Mouse (Mus musculus) CH12.LX (cell line): ENCODE results near the gene Rnf126. TPM values are rescaled to one million over a fixed set of nuclear protein-coding genes. Genes with fewer than 3 reads are reported as not detected.

Experiments used
- DNase-seq: peaks from one replicate; pipeline ENCODE4 v3.0.0-alpha.2; 2013; ENCODE audit errors: extremely low read depth
- H3K27ac ChIP-seq: 2 replicates; pipeline ENCODE4 v1.5.1; 2012; ENCODE audit warnings: low read depth, mild to moderate bottlenecking, control low read depth, moderate library complexity; ENCODE audit not compliant: insufficient read depth
- H3K27me3 ChIP-seq: replicated peaks from 2 replicates; pipeline ENCODE3; 2012; ENCODE audit warnings: inconsistent platforms
- H3K36me3 ChIP-seq, 2 experiments: replicated peaks in 1 of 2; 2 replicates each; pipeline versions ENCODE3 to v1.6.1; 2012; ENCODE audit warnings: inconsistent platforms in 1 of 2, low read length in 1 of 2, mild to moderate bottlenecking in 1 of 2, mixed read lengths in 1 of 2, moderate library complexity in 1 of 2; ENCODE audit not compliant: control insufficient read depth in 1 of 2, insufficient read depth in 1 of 2
- H3K4me1 ChIP-seq, 2 experiments: 2 replicates each; pipeline ENCODE4 v1.6.1; 2012; ENCODE audit warnings: inconsistent platforms in 1 of 2, moderate library complexity in 1 of 2; ENCODE audit not compliant: insufficient read depth in 2 of 2, control insufficient read depth in 1 of 2
- H3K4me2 ChIP-seq: 2 replicates; pipeline ENCODE4 v1.6.1; 2012; ENCODE audit warnings: low read depth, mild to moderate bottlenecking, control low read depth; ENCODE audit not compliant: poor library complexity, insufficient read depth, severe bottlenecking
- H3K4me3 ChIP-seq, 3 experiments: fragments of 150-350 bp in 1 of 3; sonication (generic) in 1 of 3; replicated peaks in 1 of 3; 2 replicates each; pipeline versions ENCODE3 to v1.5.1; 2011 to 2012; ENCODE audit warnings: low read depth in 2 of 3, low read length in 2 of 3, mild to moderate bottlenecking in 2 of 3, moderate library complexity in 2 of 3, control low read depth in 1 of 3, improper control_type of control experiment in 1 of 3, inconsistent platforms in 1 of 3, mixed read lengths in 1 of 3; ENCODE audit not compliant: poor library complexity in 1 of 3
- H3K79me2 ChIP-seq: replicated peaks from 2 replicates; pipeline ENCODE4 v1.6.1; 2012; ENCODE audit warnings: mild to moderate bottlenecking, moderate library complexity; ENCODE audit not compliant: control insufficient read depth, poor library complexity, insufficient read depth, severe bottlenecking; ENCODE audit errors: extremely low read depth
- H3K9ac ChIP-seq: 2 replicates; pipeline ENCODE4 v1.6.1; 2012; ENCODE audit warnings: low read depth, mild to moderate bottlenecking, control low read depth, moderate library complexity; ENCODE audit not compliant: insufficient read depth
- H3K9me3 ChIP-seq: replicated peaks from 2 replicates; pipeline ENCODE3; 2012; ENCODE audit warnings: low read length, inconsistent platforms, mixed read lengths
- BHLHE40 ChIP-seq: IDR thresholded peaks from 2 replicates; pipeline ENCODE4 v1.6.1; 2011; ENCODE audit warnings: mild to moderate bottlenecking, low read depth, low read length, improper control_type of control experiment
- CTCF ChIP-seq, 2 experiments: IDR thresholded peaks in 1 of 2; conservative IDR thresholded peaks in 1 of 2; 2 replicates each; pipeline ENCODE4 v1.5.1; 2011 to 2012; ENCODE audit warnings: low read depth in 2 of 2, low read length in 2 of 2, improper control_type of control experiment in 1 of 2, inconsistent platforms in 1 of 2, mild to moderate bottlenecking in 1 of 2, moderate library complexity in 1 of 2
- E2F4 ChIP-seq: IDR thresholded peaks from 2 replicates; pipeline ENCODE4 v1.6.1; 2011; ENCODE audit warnings: low read depth, low read length, improper control_type of control experiment; ENCODE audit not compliant: insufficient replicate concordance
- EP300 ChIP-seq: IDR thresholded peaks from 2 replicates; pipeline ENCODE4 v1.6.1; 2011; ENCODE audit warnings: low read length, improper control_type of control experiment
- GABPA ChIP-seq: IDR thresholded peaks from 2 replicates; pipeline ENCODE4 v1.6.1; 2012; ENCODE audit warnings: low read depth, low read length, improper control_type of control experiment, inconsistent platforms; ENCODE audit not compliant: insufficient replicate concordance
- HCFC1 ChIP-seq: IDR thresholded peaks from 2 replicates; pipeline ENCODE4 v1.6.1; 2012; ENCODE audit warnings: low read depth, mild to moderate bottlenecking, inconsistent platforms, low read length, improper control_type of control experiment
- IRF4 ChIP-seq: IDR thresholded peaks from 2 replicates; pipeline ENCODE4 v1.6.1; 2014; ENCODE audit warnings: low read depth, mild to moderate bottlenecking, inconsistent platforms, low read length, improper control_type of control experiment
- KAT2A ChIP-seq: IDR thresholded peaks from 2 replicates; pipeline ENCODE4 v1.6.1; 2012; ENCODE audit warnings: low read length, improper control_type of control experiment, inconsistent platforms; ENCODE audit not compliant: insufficient replicate concordance
- MAFK ChIP-seq: IDR thresholded peaks from 2 replicates; pipeline ENCODE4 v1.6.1; 2011; ENCODE audit warnings: low read length, improper control_type of control experiment; ENCODE audit not compliant: insufficient replicate concordance
- MAX ChIP-seq: IDR thresholded peaks from 2 replicates; pipeline ENCODE4 v1.6.1; 2011; ENCODE audit warnings: low read length, improper control_type of control experiment
- MAZ ChIP-seq: IDR thresholded peaks from 2 replicates; pipeline ENCODE4 v1.6.1; 2012; ENCODE audit warnings: low read depth, mild to moderate bottlenecking, inconsistent platforms, low read length, improper control_type of control experiment, moderate library complexity
- MXI1 ChIP-seq: IDR thresholded peaks from 2 replicates; pipeline ENCODE4 v1.6.1; 2011; ENCODE audit warnings: mild to moderate bottlenecking, low read depth, low read length, improper control_type of control experiment
- NELFE ChIP-seq: IDR thresholded peaks from 2 replicates; pipeline ENCODE4 v1.6.1; 2011; ENCODE audit warnings: low read depth, low read length, improper control_type of control experiment
- NRF1 ChIP-seq: IDR thresholded peaks from 2 replicates; pipeline ENCODE4 v1.6.1; 2014; ENCODE audit warnings: low read depth, mild to moderate bottlenecking, inconsistent platforms, low read length, improper control_type of control experiment, moderate library complexity
- POLR2A ChIP-seq: IDR thresholded peaks from 2 replicates; pipeline ENCODE4 v1.6.1; 2011; ENCODE audit warnings: low read depth, mild to moderate bottlenecking, improper control_type of control experiment, low read length
- POLR2AphosphoS2 ChIP-seq: IDR thresholded peaks from 2 replicates; pipeline ENCODE4 v1.6.1; 2011; ENCODE audit warnings: low read depth, low read length, improper control_type of control experiment
- RAD21 ChIP-seq: IDR thresholded peaks from 2 replicates; pipeline ENCODE4 v1.6.1; 2011; ENCODE audit warnings: low read depth, mild to moderate bottlenecking, low read length, improper control_type of control experiment, moderate library complexity
- SMC3 ChIP-seq: IDR thresholded peaks from 2 replicates; pipeline ENCODE4 v1.6.1; 2011; ENCODE audit warnings: low read depth, low read length, improper control_type of control experiment
- TCF12 ChIP-seq: IDR thresholded peaks from 2 replicates; pipeline ENCODE4 v1.6.1; 2014; ENCODE audit warnings: low read depth, mild to moderate bottlenecking, inconsistent platforms, low read length, improper control_type of control experiment
- UBTF ChIP-seq: IDR thresholded peaks from 2 replicates; pipeline ENCODE4 v1.6.1; 2012; ENCODE audit warnings: low read depth, mild to moderate bottlenecking, inconsistent platforms, low read length, improper control_type of control experiment, moderate library complexity
- ZC3H11A ChIP-seq: IDR thresholded peaks from 2 replicates; pipeline ENCODE4 v1.6.1; 2012; ENCODE audit warnings: low read depth, mild to moderate bottlenecking, inconsistent platforms, low read length, improper control_type of control experiment
- ZKSCAN1 ChIP-seq: IDR thresholded peaks from 2 replicates; pipeline ENCODE4 v1.6.1; 2012; ENCODE audit warnings: low read depth, inconsistent platforms, low read length, improper control_type of control experiment, borderline replicate concordance
- dilution Hi-C: fragments of 300-500 bp; cut with MboI; formaldehyde crosslinking; loops from 2 replicates; pipeline ENCODE4 v1.14.3; 2020; ENCODE audit warnings: low sequenced_read_pairs; ENCODE audit not compliant: extremely low pct_unique_long_range_greater_than_20kb, extremely low pct_ligation_motif_present
- in situ Hi-C: fragments of 300-500 bp; cut with MboI; formaldehyde crosslinking; loops from 3 replicates; pipeline ENCODE4 v1.14.3; 2019; ENCODE audit warnings: low sequenced_read_pairs, low pct_ligation_motif_present, low pct_unique_long_range_greater_than_20kb, mixed read lengths
- polyA plus RNA-seq: library from polyadenylated mRNA; unstranded; fragments of >175 nt; gene quantifications from 2 replicates; pipeline ENCODE4 v1.2.1, GENCODE M21; 2012; ENCODE audit warnings: low read depth; ENCODE audit not compliant: insufficient read length
- total RNA-seq, 2 experiments: library from RNA; depleted of rRNA; stranded (reverse); fragments of 300-350 nt in 1 of 2; fragments of >200 nt in 1 of 2; gene quantifications; 2 replicates each; pipeline ENCODE4 v1.2.3; 2012 to 2014

The Rnf126 gene
- total and polyA plus RNA-seq, 3 experiments: 32.4 to 112 (median 67.9) TPM

DNA sequence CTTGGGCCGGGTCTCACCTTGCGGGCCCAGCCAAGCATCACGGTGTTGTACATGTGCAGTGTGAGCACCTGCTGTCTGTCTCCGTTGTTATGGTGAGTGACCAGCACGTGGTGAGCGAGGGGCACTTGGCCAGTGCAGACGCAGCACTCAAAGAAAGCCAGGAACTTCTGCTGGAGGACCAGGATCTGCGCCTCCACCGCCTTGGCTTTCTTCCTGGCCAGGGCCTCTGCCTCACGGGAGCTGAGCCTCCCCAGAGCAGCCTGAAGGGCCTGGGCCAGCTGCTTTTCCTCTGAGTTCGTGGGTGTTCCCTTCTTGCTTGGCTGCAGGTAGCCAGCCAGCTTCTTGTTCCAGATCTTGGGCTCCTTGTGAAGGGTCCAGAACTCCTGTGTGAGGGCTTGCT, 23.6 kb downstream of the Rnf126 start:
- Histone ChIP-seq H3K27ac (no peak overlapping the region), H3K36me3 (peaks cover 62 to 70% of the 10 kb centered on the region in 2 experiments), H3K9ac (no peak overlapping the region), H3K27me3 (no peaks in the 10 kb centered on the region), H3K79me2 (peaks cover 8% of the 10 kb centered on the region), H3K4me1 (peaks cover 8 to 22% of the 10 kb centered on the region in 2 experiments), H3K9me3 (peaks cover 3% of the 10 kb centered on the region), H3K4me3 (no peak overlapping the region), H3K4me2 (no peak overlapping the region)
- in situ Hi-C loops: no loop called here
- dilution Hi-C loops: no loop called here
- TF ChIP-seq MAZ (no peak), MXI1 (no peak), KAT2A (no peak), SMC3 (no peak), POLR2AphosphoS2 (no peak), HCFC1 (no peak), MAX (no peak), ZC3H11A (no peak)
- DNase-seq: no peak

DNA sequence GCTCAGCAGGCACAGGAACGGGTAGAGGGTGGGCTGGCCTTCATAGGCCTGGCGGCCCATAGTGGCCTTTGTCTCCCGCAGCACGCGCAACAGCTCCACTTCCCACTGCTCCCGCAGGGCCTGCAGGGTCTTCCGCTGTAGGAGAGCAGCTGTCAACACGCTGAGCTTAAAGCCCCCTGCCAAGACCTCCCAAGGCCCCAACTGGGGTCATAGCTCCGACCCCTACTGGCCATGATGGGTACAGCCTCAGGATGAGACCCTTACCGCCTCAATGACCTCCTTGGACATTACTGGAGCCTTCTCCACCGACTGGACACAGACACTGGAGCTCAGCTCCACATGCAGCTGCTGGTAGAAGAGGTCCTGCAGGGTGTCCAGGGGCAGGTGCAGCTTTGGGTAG, 25.9 kb downstream of the Rnf126 start:
- Histone ChIP-seq H3K4me2 (no peak overlapping the region), H3K4me1 (peaks cover 3 to 9% of the 10 kb centered on the region in 2 experiments), H3K27me3 (no peaks in the 10 kb centered on the region), H3K4me3 (no peak overlapping the region), H3K27ac (no peak overlapping the region), H3K9ac (no peak overlapping the region), H3K36me3 (peaks cover 85 to 93% of the 10 kb centered on the region in 2 experiments), H3K79me2 (peaks cover 6% of the 10 kb centered on the region), H3K9me3 (peaks cover 19% of the 10 kb centered on the region)
- TF ChIP-seq ZKSCAN1: no peak
- TF ChIP-seq RAD21: no peak
- TF ChIP-seq CTCF (conservative IDR thresholded peaks at IDR 0.05 in 1 of 2, IDR thresholded peaks at IDR 0.05 in 1 of 2; ENCODE audit: low read depth in 2 of 2, low read length in 2 of 2): no peak
- TF ChIP-seq ZC3H11A: no peak
- TF ChIP-seq IRF4: no peak
- TF ChIP-seq UBTF: no peak
- no peak for TF ChIP-seq BHLHE40
- no peak for TF ChIP-seq MAZ
- no peak for TF ChIP-seq EP300
- DNase-seq: no peak
- in situ Hi-C loops (no loop called here), dilution Hi-C loops (no loop called here)

DNA sequence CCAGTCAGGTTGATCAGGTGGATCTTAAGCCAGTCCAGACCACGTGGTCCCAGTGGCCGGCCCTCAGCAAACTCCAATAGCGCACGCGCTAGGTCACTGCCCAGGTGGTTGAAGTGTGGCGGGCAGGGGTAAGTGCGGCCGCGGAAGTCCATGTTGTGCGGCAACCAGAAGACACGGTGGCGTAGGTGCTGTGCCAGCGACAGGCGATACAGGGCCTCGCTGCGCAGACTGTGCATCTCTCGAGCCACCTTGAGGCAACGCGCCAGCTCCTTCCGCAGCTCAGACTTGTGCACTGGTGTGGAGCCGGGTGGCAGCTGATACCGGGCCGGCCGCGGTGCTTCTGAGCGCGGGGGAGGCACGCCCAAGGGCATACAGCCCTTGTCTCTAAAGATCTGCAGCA, 27.5 kb downstream of the Rnf126 start:
- peaks cover 30% of the 10 kb centered on the region for H3K9me3 ChIP-seq
- DNase-seq: no peak
- in situ Hi-C loops: no loop called here
- no peaks in the 10 kb centered on the region for H3K4me1 ChIP-seq
- H3K27ac ChIP-seq: no peak overlapping the region
- H3K4me2 ChIP-seq: no peak overlapping the region
- dilution Hi-C loops: no loop called here
- H3K9ac ChIP-seq: no peak overlapping the region
- no peaks in the 10 kb centered on the region for H3K27me3 ChIP-seq
- H3K4me3 ChIP-seq: no peak overlapping the region
- no peaks in the 10 kb centered on the region for H3K79me2 ChIP-seq
- TF ChIP-seq E2F4: no peak
- no peak for TF ChIP-seq MAFK
- no peak for TF ChIP-seq RAD21
- TF ChIP-seq NELFE: no peak
- TF ChIP-seq BHLHE40: no peak
- TF ChIP-seq NRF1: no peak
- TF ChIP-seq POLR2A: no peak
- TF ChIP-seq ZC3H11A: no peak
- TF ChIP-seq ZKSCAN1: no peak
- TF ChIP-seq UBTF: no peak
- no peak for TF ChIP-seq MAX
- TF ChIP-seq GABPA: no peak
- TF ChIP-seq TCF12: no peak
- TF ChIP-seq HCFC1: no peak
- peaks cover 97 to 99% of the 10 kb centered on the region in 2 experiments for H3K36me3 ChIP-seq
